Mouse (Mus musculus) MEL (cell line): ENCODE results near the gene Atf2.
A peak's percentile ranks its signal among the peaks of the same experiment; 100 is the strongest.

Experiments
- CTCF ChIP-seq, 3 experiments: IDR thresholded peaks in 2 of 3; conservative IDR thresholded peaks in 1 of 3; 2 replicates each; pipeline ENCODE4 v1.5.1; 2011 to 2012; ENCODE audit warnings: low read length in 3 of 3, low read depth in 2 of 3, mild to moderate bottlenecking in 2 of 3, improper control_type of control experiment in 1 of 3, inconsistent platforms in 1 of 3, mixed read lengths in 1 of 3, moderate library complexity in 1 of 3; ENCODE audit not compliant: control insufficient read depth in 1 of 3, insufficient read depth in 1 of 3, poor library complexity in 1 of 3, severe bottlenecking in 1 of 3
- E2F4 ChIP-seq: IDR thresholded peaks from 2 replicates; pipeline ENCODE4 v1.6.1; 2011; ENCODE audit warnings: low read depth, low read length, improper control_type of control experiment, borderline replicate concordance
- EP300 ChIP-seq, 2 experiments: IDR thresholded peaks; 2 replicates each; pipeline ENCODE4 v1.6.1; 2011; ENCODE audit warnings: improper control_type of control experiment in 2 of 2, low read length in 2 of 2, low read depth in 1 of 2, mild to moderate bottlenecking in 1 of 2
- GABPA ChIP-seq: IDR thresholded peaks from 2 replicates; pipeline ENCODE4 v1.6.1; 2012; ENCODE audit warnings: low read depth, mild to moderate bottlenecking, inconsistent platforms, low read length, improper control_type of control experiment, moderate library complexity
- GATA1 ChIP-seq: IDR thresholded peaks from 2 replicates; pipeline ENCODE4 v1.6.1; 2011; ENCODE audit warnings: low read depth, low read length, improper control_type of control experiment
- MEF2A ChIP-seq: IDR thresholded peaks from 2 replicates; pipeline ENCODE4 v1.6.1; 2014; ENCODE audit warnings: low read depth, mild to moderate bottlenecking, inconsistent platforms, low read length, improper control_type of control experiment; ENCODE audit not compliant: poor library complexity, insufficient replicate concordance, severe bottlenecking; ENCODE audit errors: extremely low read depth
- MYC ChIP-seq: IDR thresholded peaks from 2 replicates; pipeline ENCODE4 v1.6.1; 2011; ENCODE audit warnings: low read depth, mild to moderate bottlenecking, low read length, improper control_type of control experiment, moderate library complexity
- NELFE ChIP-seq: IDR thresholded peaks from 2 replicates; pipeline ENCODE4 v1.6.1; 2011; ENCODE audit warnings: low read depth, low read length, improper control_type of control experiment
- SIN3A ChIP-seq: IDR thresholded peaks from 2 replicates; pipeline ENCODE4 v1.6.1; 2012; ENCODE audit warnings: low read length, improper control_type of control experiment, inconsistent platforms
- TBP ChIP-seq: IDR thresholded peaks from 2 replicates; pipeline ENCODE4 v1.8.0; 2011; ENCODE audit warnings: low read depth, low read length, improper control_type of control experiment

DNA sequence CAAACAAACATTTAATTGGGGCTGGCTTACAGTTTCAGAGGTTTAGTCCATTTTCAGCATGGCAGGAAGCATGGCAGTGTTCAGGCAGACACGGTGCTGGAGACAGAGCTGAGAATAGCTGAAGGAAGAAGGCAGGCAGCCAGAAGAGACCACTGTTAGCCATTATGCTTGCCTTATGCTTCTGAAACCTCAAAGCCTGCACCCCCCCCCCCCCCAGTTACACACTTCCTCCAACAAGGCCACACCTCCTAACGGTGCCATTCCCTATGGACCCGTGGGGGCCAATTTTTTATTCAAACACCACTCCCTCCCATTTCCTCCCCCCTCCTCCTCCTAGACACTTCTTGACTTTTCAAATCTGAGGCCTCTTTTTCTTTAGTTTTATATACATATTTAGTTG, 19.8 kb upstream of the Atf2 start:
- peak; percentile 45 for TF ChIP-seq SIN3A
- no peak for TF ChIP-seq MEF2A
- TF ChIP-seq GATA1 = no peak
- TF ChIP-seq EP300 (IDR thresholded peaks at IDR 0.05; ENCODE audit: low read depth in 1 of 2, low read length in 2 of 2) = peak in 1 of 2 experiments; percentile 28; a peak in 1 of 4 replicates
- no peak for TF ChIP-seq MYC
- TF ChIP-seq CTCF (IDR thresholded peaks at IDR 0.05 in 2 of 3, conservative IDR thresholded peaks at IDR 0.05 in 1 of 3; ENCODE audit: control insufficient read depth in 1 of 3, insufficient read depth in 1 of 3, low read depth in 2 of 3, low read length in 3 of 3, poor library complexity in 1 of 3, severe bottlenecking in 1 of 3) = no peak
- TF ChIP-seq NELFE = peak; percentile 33; the same call in 1 of the 2 replicates
- TF ChIP-seq TBP = no peak
- TF ChIP-seq E2F4 = no peak
- TF ChIP-seq GABPA = no peak
